Mouse (Mus musculus): ENCODE data around the gene Ercc2. TPM values are rescaled to one million over a fixed set of nuclear protein-coding genes. Genes with fewer than 3 reads are reported as not detected.

The Ercc2 gene
- polyA plus RNA-seq (2015; fragmentation: Nextera tagmentation; extraction: Ambion mirVana): 5.0 and 5.1 TPM in 2 replicates

DNA sequence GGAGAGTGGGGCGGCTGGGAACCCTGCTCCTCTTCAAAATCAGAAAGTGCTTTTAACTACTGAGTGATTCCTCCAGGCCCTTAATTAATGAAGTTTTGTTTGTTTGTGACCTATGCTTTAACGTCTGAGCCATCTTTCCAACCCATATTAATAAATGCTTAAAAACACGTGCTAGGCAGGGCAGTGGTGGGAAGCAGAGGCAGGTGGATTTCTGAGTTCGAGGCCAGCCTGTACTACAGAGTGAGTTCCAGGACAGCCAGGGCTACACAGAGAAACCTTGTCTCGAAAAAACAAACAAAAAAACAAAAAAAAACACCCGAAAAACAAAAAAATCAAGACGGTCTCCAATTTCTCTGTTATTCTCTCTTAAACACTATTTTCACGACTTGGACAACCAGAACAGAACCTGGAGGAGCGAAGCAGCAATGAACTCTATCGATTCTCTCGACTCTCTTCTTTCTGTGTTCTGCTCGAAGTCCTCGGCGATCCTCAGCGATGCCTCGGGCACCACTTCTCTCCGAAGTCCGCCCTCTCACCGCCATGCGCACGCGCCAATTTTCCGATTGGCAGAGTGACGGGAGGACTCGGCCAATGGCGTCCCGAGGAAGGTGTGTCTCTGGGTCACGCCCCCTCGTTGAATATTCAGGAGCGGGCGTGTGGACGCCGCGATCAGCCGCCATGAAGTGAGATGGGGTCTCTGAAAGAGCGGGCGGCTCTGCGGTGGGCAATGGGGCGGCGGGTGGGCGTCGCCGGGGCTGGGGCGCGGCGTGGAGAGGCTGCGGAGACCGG is at the start of gene Ercc2:
TSS of gene Ercc2 (plus strand) at position 634 of the 789 bp plus-strand sequence.

DNA sequence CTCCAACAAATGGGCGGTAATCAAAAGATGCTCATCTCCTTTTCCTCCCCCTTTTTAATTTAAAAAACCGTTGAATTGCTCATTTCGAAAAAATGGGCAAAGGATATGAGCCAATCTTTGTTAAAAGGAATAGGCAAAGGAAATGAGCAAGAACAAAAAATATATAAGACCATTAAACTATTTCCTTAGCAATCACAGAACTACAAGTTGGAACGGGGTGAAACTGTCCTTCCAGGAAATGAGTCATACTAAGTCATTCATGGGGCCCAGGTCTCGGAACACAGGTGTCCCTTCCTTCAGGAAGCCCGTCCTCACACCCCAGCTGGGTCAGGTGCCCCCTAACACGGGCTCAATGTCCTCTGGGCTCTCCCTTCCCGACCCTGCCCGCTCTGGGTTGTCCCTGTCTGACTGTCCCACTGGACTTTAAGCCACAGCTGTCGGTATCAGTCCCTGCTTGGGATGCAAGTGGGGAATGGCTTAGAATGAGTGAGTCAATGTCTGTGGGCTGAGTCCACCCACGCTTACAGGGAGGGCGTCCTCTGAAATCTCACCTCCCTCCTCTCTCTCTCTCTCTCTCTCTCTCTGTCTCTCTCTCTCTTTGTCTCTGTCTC is 37.5 kb upstream of the Ercc2 start, which contains the start of gene Ercc1:
TSS of gene Ercc1 (plus strand) at position 542 of the 611 bp plus-strand sequence.

DNA sequence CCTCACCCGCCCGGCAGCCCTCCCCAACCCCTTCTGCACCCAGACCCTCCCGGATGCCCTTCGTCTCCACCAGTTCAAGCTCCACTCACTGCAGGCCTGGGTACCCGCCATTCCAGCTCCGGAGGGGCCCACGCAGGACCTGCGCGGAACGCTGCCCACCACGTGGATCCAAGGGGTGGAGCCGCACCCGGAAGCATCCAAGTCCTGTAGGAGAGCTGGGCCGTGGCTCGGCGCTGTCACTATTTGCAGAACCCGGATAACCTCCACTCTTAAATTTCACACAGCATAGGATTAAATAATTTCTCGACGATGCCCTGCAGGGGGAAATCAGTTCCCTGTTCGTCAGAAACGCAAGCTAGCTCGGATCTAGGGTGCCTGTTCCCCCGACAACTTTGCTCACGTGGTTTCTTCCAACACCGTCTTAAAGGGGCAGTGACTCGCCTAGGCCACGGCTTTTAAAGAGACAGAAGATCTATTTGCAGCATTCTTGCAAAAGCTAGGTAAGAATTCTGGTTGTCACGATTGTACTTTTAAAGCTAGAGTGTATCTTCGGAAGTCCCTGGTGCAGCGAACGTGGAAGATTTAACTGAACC is 22.4 kb upstream of the Ercc2 start, which contains the start of the genes Cd3eap and Ppp1r13l:
TSS of gene Cd3eap (minus strand) at position 185 of the 593 bp plus-strand sequence.
TSS of gene Ppp1r13l (plus strand) at position 451 of the 593 bp plus-strand sequence.

GRCm38 (mm10) chr7:19403731-19404296 is 22.0 kb downstream of the Ercc2 start, which contains the start of gene Klc3:
Gene Klc3, minus strand, starts transcription at chr7:19404104.

DNA sequence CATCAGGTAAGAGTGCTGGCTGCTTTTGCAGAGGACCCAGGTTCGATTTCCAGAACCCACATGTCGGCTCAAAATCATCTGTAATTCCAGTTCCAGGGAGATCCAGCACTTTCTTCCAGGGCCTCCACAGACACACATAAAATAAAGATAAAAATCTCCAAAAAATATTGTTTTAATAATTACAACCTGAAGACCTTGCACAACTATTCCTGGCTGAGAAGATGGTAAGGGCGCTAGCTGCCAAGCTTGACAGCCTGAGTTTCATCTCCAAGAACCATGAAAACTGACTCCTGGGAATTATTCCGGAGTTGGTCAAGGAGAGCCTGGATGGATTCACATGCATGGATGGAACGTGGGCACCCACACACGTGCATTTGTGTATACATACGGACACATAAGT is 22.7 kb downstream of the Ercc2 start, which contains the start of gene Ckm:
TSS of gene Ckm (plus strand) at position 301 of the 400 bp plus-strand sequence.

MicroRNA genes within 50 kb of the gene (microRNA counts, 519-probe panel; counts per million panel counts)
- 296 counts per million, percentile 58 among the panel's probes with 10 or more counts for microRNA mmu-miR-343

Small RNA genes lying within 50 kb of the gene (microRNA-seq; reads per million reads assigned to microRNA genes)
- 0 reads per million in 2 experiments for gene Mir343

Other genes with a start within 250 kb of the Ercc2 start
- 7.6 and 8.3 TPM in 2 replicates for gene Qpctl, start 232.7 kb upstream of the Ercc2 start, polyA plus RNA-seq (2015; fragmentation: Nextera tagmentation; extraction: Ambion mirVana)
- gene Snrpd2, start 232.3 kb upstream of the Ercc2 start, polyA plus RNA-seq (2015; fragmentation: Nextera tagmentation; extraction: Ambion mirVana): 73.1 and 81.1 TPM in 2 replicates
- gene Gipr, start 215.9 kb upstream of the Ercc2 start, polyA plus RNA-seq (2015; fragmentation: Nextera tagmentation; extraction: Ambion mirVana): 0.15 and 0.72 TPM in 2 replicates
- 4.9 and 5.0 TPM in 2 replicates for gene Eml2, start 205.6 kb upstream of the Ercc2 start, polyA plus RNA-seq (2015; fragmentation: Nextera tagmentation; extraction: Ambion mirVana)
- gene Gpr4, start 169.5 kb upstream of the Ercc2 start, polyA plus RNA-seq (2015; fragmentation: Nextera tagmentation; extraction: Ambion mirVana): 1.3 TPM in 2 replicates
- gene Opa3, start 153.7 kb upstream of the Ercc2 start, polyA plus RNA-seq (2015; fragmentation: Nextera tagmentation; extraction: Ambion mirVana): 22.8 and 24.1 TPM in 2 replicates
- 41.2 and 52.3 TPM in 2 replicates for gene Vasp, start 110.2 kb upstream of the Ercc2 start, polyA plus RNA-seq (2015; fragmentation: Nextera tagmentation; extraction: Ambion mirVana)
- 0.11 TPM in 1 of 2 replicates, not detected in the other for gene Ppm1n, start 101.9 kb upstream of the Ercc2 start, polyA plus RNA-seq (2015; fragmentation: Nextera tagmentation; extraction: Ambion mirVana)
- 408 and 509 TPM in 2 replicates for gene Rtn2, start 99.4 kb upstream of the Ercc2 start, polyA plus RNA-seq (2015; fragmentation: Nextera tagmentation; extraction: Ambion mirVana)
- gene Fosb, start 72.0 kb upstream of the Ercc2 start, polyA plus RNA-seq (2015; fragmentation: Nextera tagmentation; extraction: Ambion mirVana): 0.23 and 0.84 TPM in 2 replicates
- gene Ercc1, start 37.2 kb upstream of the Ercc2 start, polyA plus RNA-seq (2015; fragmentation: Nextera tagmentation; extraction: Ambion mirVana): 37.1 and 45.7 TPM in 2 replicates
- gene Cd3eap, start 22.5 kb upstream of the Ercc2 start, polyA plus RNA-seq (2015; fragmentation: Nextera tagmentation; extraction: Ambion mirVana): 13.9 TPM in 2 replicates
- 1.4 and 2.4 TPM in 2 replicates for gene Ppp1r13l, start 22.3 kb upstream of the Ercc2 start, polyA plus RNA-seq (2015; fragmentation: Nextera tagmentation; extraction: Ambion mirVana)
- gene Klc3, start 22.1 kb downstream of the Ercc2 start, polyA plus RNA-seq (2015; fragmentation: Nextera tagmentation; extraction: Ambion mirVana): 0.12 and 1.7 TPM in 2 replicates
- 17,276 and 19,625 TPM in 2 replicates for gene Ckm, start 22.8 kb downstream of the Ercc2 start, polyA plus RNA-seq (2015; fragmentation: Nextera tagmentation; extraction: Ambion mirVana)
- 3.4 and 4.4 TPM in 2 replicates for gene Mark4, start 76.8 kb downstream of the Ercc2 start, polyA plus RNA-seq (2015; fragmentation: Nextera tagmentation; extraction: Ambion mirVana)
- 0.21 and 0.37 TPM in 2 replicates for gene Exoc3l2, start 81.3 kb downstream of the Ercc2 start, polyA plus RNA-seq (2015; fragmentation: Nextera tagmentation; extraction: Ambion mirVana)
- gene Bloc1s3, start 126.4 kb downstream of the Ercc2 start, polyA plus RNA-seq (2015; fragmentation: Nextera tagmentation; extraction: Ambion mirVana): 1.1 and 1.6 TPM in 2 replicates
- gene Trappc6a, start 126.4 kb downstream of the Ercc2 start, polyA plus RNA-seq (2015; fragmentation: Nextera tagmentation; extraction: Ambion mirVana): 50.0 and 57.3 TPM in 2 replicates
- 0.74 TPM in 1 of 2 replicates, not detected in the other for gene Nkpd1, start 135.8 kb downstream of the Ercc2 start, polyA plus RNA-seq (2015; fragmentation: Nextera tagmentation; extraction: Ambion mirVana)
- gene Ppp1r37, start 181.1 kb downstream of the Ercc2 start, polyA plus RNA-seq (2015; fragmentation: Nextera tagmentation; extraction: Ambion mirVana): 15.1 and 17.8 TPM in 2 replicates
- 0.13 and 0.15 TPM in 2 replicates for gene Zfp296, start 195.3 kb downstream of the Ercc2 start, polyA plus RNA-seq (2015; fragmentation: Nextera tagmentation; extraction: Ambion mirVana)
- 95.5 and 105 TPM in 2 replicates for gene Gemin7, start 195.6 kb downstream of the Ercc2 start, polyA plus RNA-seq (2015; fragmentation: Nextera tagmentation; extraction: Ambion mirVana)
- gene Clasrp, start 222.5 kb downstream of the Ercc2 start, polyA plus RNA-seq (2015; fragmentation: Nextera tagmentation; extraction: Ambion mirVana): 18.3 and 20.7 TPM in 2 replicates
- 8.1 and 9.4 TPM in 2 replicates for gene Relb, start 247.4 kb downstream of the Ercc2 start, polyA plus RNA-seq (2015; fragmentation: Nextera tagmentation; extraction: Ambion mirVana)